Mouse (Mus musculus) gastrocnemius, postnatal 14 days (tissue): ENCODE results near the gene Gtpbp6. TPM values are rescaled to one million over a fixed set of nuclear protein-coding genes. Genes with fewer than 3 reads are reported as not detected.
"Not testable (repeated sequence)": the region's sequence is repeated elsewhere in the genome, so short reads cannot be mapped to it uniquely, and the experiment has no call there.

Experiments
- DNase-seq: peaks from one replicate; pipeline ENCODE4 v3.0.0; 2021; ENCODE audit warnings: mixed read lengths
- intact Hi-C: fragments of 180-260 bp; cut with DNase I; formaldehyde crosslinking; loops from one replicate; pipeline ENCODE4 v1.15.1; 2025; ENCODE audit warnings: low total_unique reads
- total RNA-seq, 2 experiments: library from RNA; stranded (reverse); gene quantifications; 2 replicates each; pipeline ENCODE4 v1.2.3; 2021

Gtpbp6 gene
- total RNA-seq, 2 experiments from 2014 or later: 11.1 to 14.3 TPM

DNA sequence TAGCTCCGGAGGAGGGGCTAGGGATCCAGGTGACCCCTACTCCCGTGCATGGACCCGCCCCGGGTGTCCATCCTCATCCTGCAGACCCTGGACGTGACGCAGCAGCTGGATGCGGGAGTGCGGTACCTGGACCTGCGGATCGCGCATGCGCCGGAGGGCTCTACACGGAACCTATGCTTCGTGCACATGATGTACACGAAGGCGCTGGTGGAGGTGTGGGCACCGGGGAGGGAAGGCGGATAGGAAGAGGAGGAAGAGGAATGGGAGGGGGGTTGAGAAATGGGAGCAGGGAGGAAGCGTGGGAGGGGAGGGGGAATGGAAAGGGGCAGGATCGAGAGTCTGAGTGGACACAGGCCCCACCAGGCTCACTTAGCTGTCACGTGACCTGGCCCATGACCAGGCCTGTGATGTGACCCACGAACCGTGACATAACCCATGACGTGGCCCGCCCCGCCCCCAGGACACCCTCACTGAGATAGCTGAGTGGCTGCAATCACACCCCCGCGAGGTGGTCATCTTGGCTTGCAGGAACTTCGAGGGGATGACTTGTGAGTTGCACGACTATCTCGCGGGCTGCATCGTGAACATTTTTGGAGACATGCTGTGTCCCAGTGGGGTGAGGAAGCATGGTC, 6.2 kb downstream of the Gtpbp6 start:
- intact Hi-C loops: no loop called here
- peak; percentile 35 for DNase-seq

DNA sequence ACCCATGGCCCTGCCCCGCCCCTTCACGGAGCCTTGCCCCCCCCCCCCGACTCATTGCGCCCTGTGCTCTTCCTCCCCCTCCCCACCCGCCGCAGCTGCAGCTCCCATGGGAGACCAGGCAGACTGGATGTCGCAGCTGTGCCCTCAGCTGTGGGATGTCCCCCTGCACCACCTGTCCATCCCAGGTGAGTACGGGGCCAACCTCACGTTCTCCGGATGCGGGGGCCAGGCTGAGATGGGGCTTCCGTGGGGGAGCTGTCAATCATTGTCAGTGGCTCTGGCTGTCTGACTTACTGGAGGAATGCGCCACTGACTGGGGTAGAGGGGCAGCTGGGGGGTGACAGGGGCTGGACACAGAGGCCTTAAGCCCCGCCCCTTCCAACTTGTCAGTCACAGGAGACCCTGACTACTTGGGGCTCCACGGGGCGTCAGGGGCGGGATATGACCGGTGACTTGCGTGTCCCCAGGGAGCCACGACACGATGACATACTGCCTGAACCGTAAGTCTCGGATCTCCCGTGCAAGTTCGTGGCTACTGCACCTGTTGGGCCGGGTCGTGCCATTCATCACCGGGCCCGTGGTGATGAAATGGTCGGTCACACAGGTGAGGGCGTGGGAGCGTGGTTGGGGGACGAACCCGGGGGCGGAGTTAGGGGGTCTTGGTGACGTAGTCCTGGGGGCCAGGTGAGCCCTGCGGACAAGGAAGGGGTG, 6.9 kb downstream of the Gtpbp6 start:
- peak; percentile 5 for DNase-seq
- intact Hi-C loops: no loop called here

DNA sequence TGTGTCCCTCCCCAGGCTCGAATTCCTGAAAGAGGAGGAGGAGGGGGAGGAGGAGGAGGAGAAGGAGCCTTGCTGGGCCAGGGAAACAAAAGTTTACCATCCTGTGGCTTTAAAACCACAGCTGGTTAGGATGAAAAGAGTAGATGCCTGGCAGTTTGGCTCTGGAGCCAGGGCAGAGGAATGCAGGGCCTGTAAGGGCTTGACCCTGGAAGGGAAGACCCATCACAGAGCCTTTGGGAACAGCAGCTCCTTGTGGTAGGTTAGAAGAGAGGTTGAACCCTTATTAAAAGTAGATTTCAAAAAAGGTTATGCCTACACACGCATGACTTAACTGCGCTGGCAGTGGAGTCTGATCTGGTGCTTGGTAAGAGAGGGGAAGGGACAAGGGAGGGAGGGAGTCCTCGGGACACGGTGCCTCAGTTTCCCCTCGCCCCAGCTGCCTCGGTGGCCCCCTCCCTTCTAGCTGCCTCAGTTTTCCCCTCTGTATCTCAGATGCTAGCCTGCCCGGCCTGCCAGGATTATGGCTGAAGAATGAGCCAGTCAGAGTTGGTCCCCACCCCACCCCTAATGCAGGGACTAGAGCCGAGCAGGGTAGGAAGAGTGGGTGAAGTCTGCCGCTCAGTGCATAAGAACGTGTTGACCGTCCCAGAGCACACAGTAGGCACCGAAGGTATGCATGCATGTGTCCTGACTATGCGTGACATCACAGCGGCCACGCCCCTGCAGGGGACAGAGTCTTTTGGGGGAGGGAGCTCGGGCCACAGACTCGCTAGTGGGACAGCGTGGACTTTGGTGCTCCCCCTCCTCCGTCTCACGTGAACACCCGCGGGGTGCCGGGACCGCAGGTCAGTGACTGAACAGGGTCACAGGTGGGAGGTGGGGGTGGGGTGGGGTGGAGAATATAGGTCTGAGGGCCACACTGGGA, 8.1 kb downstream of the Gtpbp6 start, which contains the start of gene Plcxd1:
Gene Plcxd1 (plus strand): TSS at position 314 of the 925 bp plus-strand sequence.
- no peak for DNase-seq
- intact Hi-C loops: no loop called here

DNA sequence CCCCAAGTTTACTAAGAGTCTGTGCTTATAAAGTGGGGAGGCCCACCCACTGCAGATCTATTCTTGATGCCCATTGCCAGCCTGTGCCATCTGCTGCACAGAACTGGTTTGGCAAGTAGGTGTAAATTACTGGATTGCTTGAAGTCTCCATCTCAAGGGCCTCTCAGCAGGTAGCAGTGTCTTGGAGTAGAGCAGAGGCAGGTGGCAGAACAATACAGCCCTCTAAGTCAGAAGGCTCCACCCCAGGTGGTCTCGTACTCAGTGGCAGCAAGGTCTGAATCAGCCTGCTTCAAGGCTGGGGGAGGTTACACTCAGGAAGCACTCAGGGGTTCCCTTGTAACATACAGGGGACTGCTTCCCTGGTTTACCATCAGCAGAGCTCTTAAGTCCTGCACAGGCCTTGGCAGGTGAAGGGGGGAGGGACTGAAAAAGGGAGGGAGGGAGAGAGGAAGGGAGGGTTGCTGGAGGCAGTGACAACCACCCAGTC, 9.0 kb downstream of the Gtpbp6 start:
- DNase-seq: no peak
- intact Hi-C loops: no loop called here

DNA sequence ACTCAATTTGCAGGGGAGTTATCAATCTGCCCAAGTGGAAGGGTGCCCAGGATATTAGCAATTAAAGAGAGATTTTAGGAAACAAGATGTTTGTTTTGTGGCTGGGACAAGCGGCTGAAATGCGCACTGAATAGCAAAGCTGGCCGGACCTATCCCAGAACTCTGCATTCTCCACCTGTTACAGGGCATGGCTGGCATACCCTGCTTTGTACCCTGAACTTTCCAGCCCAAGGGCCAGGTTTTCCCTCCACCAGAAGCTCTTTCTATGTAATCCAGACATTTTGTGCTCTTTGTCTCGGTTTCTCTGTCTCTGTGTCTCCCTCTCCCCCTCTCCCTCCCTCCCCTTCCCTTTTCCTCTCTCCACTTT, 13.2 kb downstream of the Gtpbp6 start:
- no peak for DNase-seq
- intact Hi-C loops: no loop called here

DNA sequence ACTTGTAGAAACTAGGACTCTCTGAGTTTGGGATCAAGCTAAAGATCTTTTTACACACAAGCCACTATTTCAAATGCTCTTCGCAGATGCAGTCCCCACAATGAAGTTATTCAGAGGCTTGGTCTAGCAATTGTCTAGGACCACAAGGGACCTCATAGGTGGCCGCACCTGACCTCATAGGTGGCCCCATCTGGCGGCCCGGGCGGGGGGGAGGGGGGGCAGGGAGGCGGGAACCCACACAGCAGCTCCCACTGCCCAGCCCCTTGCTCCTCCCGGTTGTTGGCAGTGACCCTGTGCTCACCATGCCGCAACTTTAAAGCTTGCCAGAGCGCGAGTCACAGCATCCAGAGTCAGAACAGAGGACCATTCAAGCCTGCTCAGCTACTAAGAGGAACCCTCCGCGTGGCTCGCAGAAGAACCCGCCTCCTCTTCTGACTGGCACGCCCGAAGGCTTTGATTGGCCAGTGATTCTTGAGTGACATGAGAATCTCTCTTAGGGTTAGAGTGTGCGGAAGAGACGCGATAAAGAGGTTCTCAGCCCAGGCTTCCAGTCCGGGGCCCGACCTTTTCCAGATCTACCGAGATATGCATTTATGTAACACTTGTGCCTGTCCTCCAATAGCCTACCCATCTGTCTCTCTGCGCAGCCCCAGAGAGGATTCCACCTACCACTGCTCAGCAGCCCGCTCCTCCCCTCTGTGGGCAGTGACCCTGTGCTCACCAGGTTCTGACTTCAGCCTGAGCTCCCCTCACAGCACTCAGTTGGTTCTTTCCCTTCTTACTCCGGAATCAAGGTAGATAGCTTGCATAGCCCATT, 13.8 kb downstream of the Gtpbp6 start, which contains the start of gene Gm35315:
Gene Gm35315 (minus strand): TSS at position 391 of the 817 bp plus-strand sequence.
- intact Hi-C loops: no loop called here
- peak; percentile 78 for DNase-seq

DNA sequence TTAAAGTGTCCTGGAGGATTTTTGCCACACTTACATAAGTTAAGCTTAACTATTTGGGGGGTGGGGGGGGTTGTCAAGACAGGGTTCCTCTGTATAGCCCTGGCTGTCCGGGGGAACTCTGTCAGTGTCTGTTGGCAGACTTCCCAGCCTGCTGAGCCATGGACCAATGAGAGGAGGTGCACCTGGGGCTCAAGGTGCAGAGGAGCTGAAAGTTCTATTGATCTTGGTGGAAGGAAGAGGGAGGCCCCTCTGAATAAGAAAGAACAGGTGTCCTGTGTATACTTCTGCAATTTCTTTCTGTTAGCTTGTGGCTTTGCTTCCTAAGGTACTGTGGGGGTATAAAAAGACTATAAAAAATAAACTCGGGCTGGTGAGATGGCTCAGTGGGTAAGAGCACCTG, 16.5 kb downstream of the Gtpbp6 start:
- intact Hi-C loops: no loop called here
- DNase-seq: no peak

DNA sequence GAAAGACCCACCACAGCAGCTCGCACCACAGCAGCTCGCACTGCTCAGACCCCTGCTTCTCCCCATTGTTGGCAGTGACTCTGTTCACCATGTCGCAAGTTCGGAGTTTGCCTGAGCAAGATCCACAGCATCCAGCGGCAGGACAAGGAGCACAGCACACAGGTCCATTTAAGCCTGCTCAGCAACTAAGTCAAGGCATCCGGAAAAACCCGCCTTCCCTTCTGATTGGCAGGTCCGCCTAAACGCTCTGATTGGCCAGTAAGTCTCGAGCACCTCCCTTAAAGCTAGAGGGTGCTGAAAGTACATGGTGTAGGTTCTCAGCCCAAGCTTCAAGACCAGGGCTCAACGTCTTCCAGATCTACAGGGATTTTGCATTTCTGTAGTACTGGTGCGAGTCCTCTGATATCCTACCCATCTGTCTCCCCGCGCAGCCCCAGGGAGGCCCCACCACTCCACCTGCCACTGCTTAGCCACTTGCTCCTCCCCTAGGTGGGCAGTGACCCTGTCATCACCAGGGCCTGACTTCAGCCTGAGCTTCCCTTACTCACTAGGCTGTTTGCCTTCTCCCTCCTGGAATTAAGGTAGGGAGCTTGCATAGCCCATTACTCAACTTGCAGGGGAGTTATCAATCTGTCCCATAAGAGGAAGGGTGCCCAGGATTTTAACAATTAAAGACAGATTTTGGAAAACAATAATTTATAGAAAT, 21.7 kb downstream of the Gtpbp6 start:
- intact Hi-C loops: no loop called here
- no peak for DNase-seq

DNA sequence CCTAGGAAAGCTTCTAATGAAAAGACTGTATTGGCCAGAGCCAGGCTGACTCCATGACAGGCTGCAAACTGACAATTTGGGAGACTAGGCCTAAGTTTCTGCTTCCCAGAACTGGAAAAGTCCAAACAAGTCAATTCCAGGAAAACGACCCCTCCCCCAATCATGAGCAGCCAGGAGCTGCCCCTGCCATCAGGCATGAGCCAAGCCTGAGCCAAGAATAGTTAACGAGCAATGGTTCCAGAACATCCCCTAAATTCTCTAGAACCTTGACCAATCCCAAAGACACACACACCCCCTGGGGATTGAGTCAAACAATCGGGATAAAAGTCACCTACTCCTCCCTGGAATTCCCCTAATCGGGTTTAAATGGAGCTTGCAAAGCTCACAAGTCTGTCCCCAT, 25.0 kb downstream of the Gtpbp6 start:
- no peak for DNase-seq
- intact Hi-C loops: no loop called here

DNA sequence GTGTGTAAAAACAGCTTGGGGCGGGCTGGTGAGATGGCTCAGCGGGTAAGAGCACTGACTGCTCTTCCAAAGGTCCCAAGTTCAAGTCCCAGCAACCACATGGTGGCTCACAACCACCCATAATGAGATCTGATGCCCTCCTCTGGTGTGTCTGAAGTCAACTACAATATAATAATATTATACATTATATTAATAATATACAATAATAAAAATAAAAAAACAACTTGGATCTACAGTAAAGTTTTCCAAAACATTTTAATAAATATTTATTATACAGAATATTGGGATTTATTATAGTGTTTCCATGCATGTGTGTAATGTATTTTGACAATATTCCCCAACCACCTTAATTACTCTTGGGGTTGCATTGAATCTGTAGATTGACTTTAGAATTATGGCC, 35.6 kb downstream of the Gtpbp6 start, which contains the start of gene Gm17655:
Gene Gm17655 (minus strand): TSS at position 101 of the 400 bp plus-strand sequence.
- DNase-seq, intact Hi-C loops: not testable (repeated sequence)

DNA sequence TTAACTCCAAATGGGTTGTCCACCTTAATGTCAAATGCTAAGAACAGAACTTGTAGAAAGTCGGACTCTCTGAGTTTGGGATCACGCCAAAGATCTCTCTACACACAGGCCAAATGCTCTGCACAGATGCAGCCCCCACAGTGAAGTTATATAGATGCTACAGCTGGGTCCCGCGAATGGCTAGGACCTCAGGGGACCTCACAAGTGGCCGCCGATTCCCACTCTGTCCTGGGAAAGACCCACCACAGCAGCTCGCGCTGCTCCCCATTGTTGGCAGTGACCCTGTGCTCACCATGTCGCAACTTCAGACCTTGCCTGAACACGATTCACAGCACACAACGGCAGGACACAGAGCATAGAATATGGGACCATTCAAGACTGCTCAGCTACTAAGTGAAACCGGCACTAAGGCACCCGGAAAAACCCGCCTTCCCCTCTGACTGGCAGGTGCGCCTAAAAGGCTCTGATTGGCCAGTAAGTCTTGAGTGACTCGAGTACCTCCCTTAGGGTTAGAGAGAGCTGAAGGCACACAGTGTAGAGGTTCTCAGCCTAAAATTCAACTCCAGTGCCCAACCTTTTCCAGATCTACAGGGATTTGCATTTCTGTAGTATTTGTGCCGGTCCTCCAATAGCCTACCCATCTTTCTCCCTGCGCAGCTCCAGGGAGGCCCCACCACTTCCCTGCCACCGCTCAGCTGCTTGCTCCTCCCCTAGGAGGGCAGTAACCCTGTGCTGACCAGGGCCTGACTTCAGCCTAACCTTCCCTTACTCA, 50.2 kb downstream of the Gtpbp6 start:
- DNase-seq: peak; percentile 83
- intact Hi-C loops: no loop called here

Other genes with a start within 250 kb of the Gtpbp6 start
- gene Gm15446, start 184.8 kb downstream of the Gtpbp6 start, total RNA-seq: 1 to 10 TPM; 3.2 to 4.8 TPM
- gene Zfp932, start 111.7 kb downstream of the Gtpbp6 start, total RNA-seq: 1 to 10 TPM; 6.0 to 7.3 TPM
- gene Gm17655, start 35.7 kb downstream of the Gtpbp6 start, total RNA-seq: 1 to 10 TPM; 2.5 to 2.8 TPM
- under 1 TPM; 0.12 to 0.24 TPM for gene Gm35315, start 13.8 kb downstream of the Gtpbp6 start, total RNA-seq
- gene Plcxd1, start 8.2 kb downstream of the Gtpbp6 start, total RNA-seq: not detected
- gene Zfp605, start 1.9 kb upstream of the Gtpbp6 start, total RNA-seq: 1 to 10 TPM; 2.9 to 3.2 TPM
- 10 to 100 TPM; 13.1 TPM for gene Chfr, start 27.6 kb upstream of the Gtpbp6 start, total RNA-seq
- 10 to 100 TPM; 32.2 to 34.4 TPM for gene Golga3, start 68.5 kb upstream of the Gtpbp6 start, total RNA-seq
- 10 to 100 TPM; 20.9 to 21.2 TPM for gene Ankle2, start 122.8 kb upstream of the Gtpbp6 start, total RNA-seq
- gene Pgam5, start 161.7 kb upstream of the Gtpbp6 start, total RNA-seq: 10 to 100 TPM; 20.5 to 23.7 TPM
- 10 to 100 TPM; 28.5 to 37.3 TPM for gene Pxmp2, start 178.0 kb upstream of the Gtpbp6 start, total RNA-seq
- 1 to 10 TPM; 2.5 TPM for gene Pole, start 178.1 kb upstream of the Gtpbp6 start, total RNA-seq
- gene P2rx2, start 235.0 kb upstream of the Gtpbp6 start, total RNA-seq: not detected
- not detected for gene Lrcol1, start 236.5 kb upstream of the Gtpbp6 start, total RNA-seq